15 mouse cellular contexts compared by ENCODE assay signal in the genomic region with DNA sequence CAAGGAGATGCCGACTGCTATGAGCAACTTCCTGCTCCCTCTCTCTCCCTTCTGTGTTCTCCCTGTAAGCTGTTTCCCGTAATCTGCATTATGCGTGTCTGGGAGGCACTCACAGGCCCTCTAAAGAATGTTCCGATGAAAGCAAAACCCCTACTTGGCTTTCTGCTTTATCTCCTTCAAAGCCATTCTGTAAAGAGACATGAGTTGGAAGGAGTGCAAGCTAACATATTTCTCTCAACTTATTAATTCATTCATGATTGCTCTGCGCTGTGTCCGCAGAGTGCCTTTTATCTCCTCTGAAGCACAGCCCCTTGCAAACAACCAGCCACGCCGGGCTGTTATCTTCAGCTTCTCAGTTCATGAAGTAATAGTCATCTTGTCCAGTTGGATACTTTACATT.
DNase-seq lines count a peak whose midpoint lies in the region; ATAC-seq and TF ChIP-seq lines count a peak whose summit lies in the region.
"Had no signal": no experiment of that assay in that cellular context is flagged by ENCODE, and none has a peak within 500 bp of the region (broad histone marks: within the 10 kb centered on the region; RNA-seq: fewer than 3 reads in every experiment).

No protein-coding gene starts in this region.

- no peak for TF ChIP-seq EP300 in stomach, postnatal 0 days (optimal IDR thresholded peaks at IDR 0.05)

- H3K27ac ChIP-seq in kidney, adult 2 months (ENCODE audit: insufficient read depth, low read depth, low read length), result no peak overlapping the region
- peak overlapping the region; percentile 64 for H3K27ac ChIP-seq in heart, embryonic 16.5 days (ENCODE audit: low read length)
- H3K27ac ChIP-seq in stomach, postnatal 0 days (replicated peaks), result peak overlapping the region; percentile 61
- no peak overlapping the region for H3K27ac ChIP-seq in forebrain, postnatal 0 days (ENCODE audit: low read depth, low read length)
- H3K27ac ChIP-seq: embryonic facial prominence, embryonic 13.5 days; hindbrain, postnatal 0 days; liver, embryonic 13.5 days had no signal

- H3K27me3 ChIP-seq in kidney, adult 2 months (replicated peaks; ENCODE audit: control insufficient read depth, insufficient read depth, low read length), result no peaks in the 10 kb centered on the region
- no peaks in the 10 kb centered on the region for H3K27me3 ChIP-seq in heart, embryonic 16.5 days (ENCODE audit: control insufficient read depth, insufficient read depth, low read length)
- no peaks in the 10 kb centered on the region for H3K27me3 ChIP-seq in stomach, postnatal 0 days (ENCODE audit: control insufficient read depth, insufficient read depth, low read length)
- no peaks in the 10 kb centered on the region for H3K27me3 ChIP-seq in forebrain, postnatal 0 days (ENCODE audit: insufficient read depth, low read length)
- H3K27me3 ChIP-seq: embryonic facial prominence, embryonic 13.5 days; liver, embryonic 13.5 days; megakaryocyte, embryonic 14.5 days had no signal

- H3K36me3 ChIP-seq in kidney, adult 2 months (ENCODE audit: control insufficient read depth, insufficient read depth, low read length), result no peaks in the 10 kb centered on the region
- no peaks in the 10 kb centered on the region for H3K36me3 ChIP-seq in heart, embryonic 16.5 days (ENCODE audit: control insufficient read depth, insufficient read depth)
- no peaks in the 10 kb centered on the region for H3K36me3 ChIP-seq in stomach, postnatal 0 days (ENCODE audit: control insufficient read depth, insufficient read depth, low read length)
- no peaks in the 10 kb centered on the region for H3K36me3 ChIP-seq in forebrain, postnatal 0 days (ENCODE audit: insufficient read depth)
- H3K36me3 ChIP-seq: embryonic facial prominence, embryonic 13.5 days; liver, embryonic 13.5 days had no signal

- TF ChIP-seq CTCF in kidney, adult 2 months (conservative IDR thresholded peaks at IDR 0.05; ENCODE audit: insufficient read depth, insufficient read length, low read depth, low read length), result no peak
- TF ChIP-seq CTCF in stomach, postnatal 0 days (IDR thresholded peaks at IDR 0.05; ENCODE audit: low read depth), result no peak
- no peak for TF ChIP-seq CTCF in forebrain, postnatal 0 days (IDR thresholded peaks at IDR 0.05; ENCODE audit: low read depth)

- TF ChIP-seq POLR2A in kidney, adult 2 months (IDR thresholded peaks at IDR 0.05; ENCODE audit: low read depth, low read length), result no peak

- no peaks in the 10 kb centered on the region for H3K9me3 ChIP-seq in heart, embryonic 16.5 days (replicated peaks; ENCODE audit: control insufficient read depth, low read length)
- H3K9me3 ChIP-seq in stomach, postnatal 0 days (ENCODE audit: control insufficient read depth, low read length), result no peaks in the 10 kb centered on the region
- no peaks in the 10 kb centered on the region for H3K9me3 ChIP-seq in forebrain, postnatal 0 days (ENCODE audit: low read length)
- H3K9me3 ChIP-seq: embryonic facial prominence, embryonic 13.5 days; liver, embryonic 13.5 days; megakaryocyte, embryonic 14.5 days had no signal

- H3K4me3 ChIP-seq in kidney, adult 2 months (ENCODE audit: insufficient read depth, low read depth, low read length), result no peak overlapping the region
- no peak overlapping the region for H3K4me3 ChIP-seq in heart, embryonic 16.5 days (ENCODE audit: low read length)
- no peak overlapping the region for H3K4me3 ChIP-seq in stomach, postnatal 0 days (ENCODE audit: low read depth, low read length)
- H3K4me3 ChIP-seq in forebrain, postnatal 0 days (ENCODE audit: low read depth, low read length), result no peak overlapping the region
- H3K4me3 ChIP-seq: embryonic facial prominence, embryonic 13.5 days; heart, adult 2 months; liver, embryonic 13.5 days; megakaryocyte, embryonic 14.5 days had no signal

- no peaks in the 10 kb centered on the region for H3K4me1 ChIP-seq in kidney, adult 2 months (ENCODE audit: control insufficient read depth, insufficient read depth, low read length)
- peaks cover 18% of the 10 kb centered on the region for H3K4me1 ChIP-seq in heart, embryonic 16.5 days (ENCODE audit: control insufficient read depth, insufficient read depth, low read length)
- no peaks in the 10 kb centered on the region; the same call in 1 of the 2 replicates for H3K4me1 ChIP-seq in stomach, postnatal 0 days (replicated peaks; ENCODE audit: control insufficient read depth, insufficient read depth)
- H3K4me1 ChIP-seq in forebrain, postnatal 0 days (ENCODE audit: insufficient read depth), result peaks cover 4% of the 10 kb centered on the region
- H3K4me1 ChIP-seq: liver, embryonic 13.5 days; megakaryocyte, embryonic 14.5 days had no signal

- H3K4me2 ChIP-seq in heart, embryonic 16.5 days (ENCODE audit: low read depth, low read length), result peak overlapping the region; percentile 49
- H3K4me2 ChIP-seq in stomach, postnatal 0 days (replicated peaks; ENCODE audit: low read depth), result 0 out of 2 replicates have a peak overlapping the region, but pooled peaks have one; percentile 1
- H3K4me2 ChIP-seq in forebrain, postnatal 0 days (ENCODE audit: low read depth), result no peak overlapping the region
- H3K4me2 ChIP-seq: embryonic facial prominence, embryonic 13.5 days; liver, embryonic 13.5 days had no signal

- peak; percentile 40 to 54 for DNase-seq in kidney, postnatal 4 days
- DNase-seq in kidney, adult 2 months, result no peak
- peak; percentile 27 for DNase-seq in testis, postnatal 14 days (ENCODE audit: low spot score)
- DNase-seq in testis, postnatal 10 days (ENCODE audit: low spot score), result no peak
- DNase-seq in stomach, postnatal 0 days (ENCODE audit: low spot score), result no peak
- DNase-seq in forebrain, postnatal 0 days, result no peak
- DNase-seq in adipocyte (ENCODE audit: low spot score), result no peak
- DNase-seq: adrenal gland, postnatal 36 days; liver, embryonic 13.5 days; thymus, postnatal 14 days had no signal

- 78% methylated on average over 8 of the region's 8 CpGs for WGBS in kidney, adult 2 months
- 13% methylated on average over 8 of the region's 8 CpGs for WGBS in heart, embryonic 16.5 days
- WGBS in stomach, postnatal 0 days, result 19% methylated on average over 8 of the region's 8 CpGs
- WGBS in forebrain, postnatal 0 days, result 64% methylated on average over 8 of the region's 8 CpGs

- no peak overlapping the region for H3K9ac ChIP-seq in heart, embryonic 16.5 days (ENCODE audit: low read length)
- no peak overlapping the region for H3K9ac ChIP-seq in stomach, postnatal 0 days (ENCODE audit: low read length)
- no peak overlapping the region for H3K9ac ChIP-seq in forebrain, postnatal 0 days
- H3K9ac ChIP-seq: embryonic facial prominence, embryonic 13.5 days; liver, embryonic 13.5 days had no signal

- ATAC-seq in heart, embryonic 16.5 days (replicated peaks; ENCODE audit: extremely low read depth, insufficient read depth, low FRiP score), result peak; percentile 70
- peak; percentile 56; the same call in 1 of the 2 replicates for ATAC-seq in stomach, postnatal 0 days (ENCODE audit: low FRiP score, low TSS enrichment)
- ATAC-seq in forebrain, postnatal 0 days, result no peak
- ATAC-seq: hindbrain, postnatal 0 days had no signal

Comparison
In these comparisons a context has a peak if more than half of its experiments do, and no peak if none do; other contexts are left out.
1. DNase-seq: peak in kidney, postnatal 4 days (2 of 2) and testis, postnatal 14 days (single experiment); none in kidney, adult 2 months (single experiment), testis, postnatal 10 days (single experiment), stomach, postnatal 0 days (single experiment), forebrain, postnatal 0 days (single experiment) and adipocyte (single experiment).
2. H3K27ac ChIP-seq: peak in heart, embryonic 16.5 days (single experiment) and stomach, postnatal 0 days (single experiment); none in kidney, adult 2 months (single experiment) and forebrain, postnatal 0 days (single experiment).